In the genomic region with DNA sequence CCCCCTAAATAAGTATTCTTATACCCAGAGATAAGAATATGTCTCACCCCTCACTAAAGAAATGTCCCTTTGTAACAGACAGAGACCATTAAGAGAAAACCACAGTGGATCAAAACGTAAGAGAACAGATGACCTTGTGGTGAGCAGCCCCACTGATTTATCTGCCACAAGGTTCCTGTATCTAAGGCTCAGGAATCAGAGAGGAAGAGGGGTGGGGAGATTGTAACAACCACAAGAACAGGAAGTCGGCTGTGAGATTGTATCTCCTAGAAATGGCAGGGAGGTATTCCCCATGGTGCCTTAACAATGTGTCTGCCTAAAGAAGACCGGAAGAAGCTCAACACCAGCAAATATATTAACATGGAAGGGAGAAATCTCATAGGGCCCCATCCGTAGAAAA, we compare ENCODE assay signal across 16 mouse cellular contexts. TPM values are rescaled to one million over a fixed set of nuclear protein-coding genes. Genes with fewer than 3 reads are reported as not detected.
DNase-seq lines count a peak whose midpoint lies in the region; ATAC-seq lines count a peak whose summit lies in the region.
"Had no signal": no experiment of that assay in that cellular context is flagged by ENCODE, and none has a peak within 500 bp of the region (broad histone marks: within the 10 kb centered on the region; RNA-seq: fewer than 3 reads in every experiment).

No protein-coding gene starts in this region.

- peak; percentile 66 for ATAC-seq in monocyte, adult 5-6 weeks (replicated peaks; ENCODE audit: insufficient number of reproducible peaks, low FRiP score, low TSS enrichment, poor library complexity, severe bottlenecking)
- ATAC-seq: forebrain, embryonic 16.5 days had no signal

- peak; percentile 60 for DNase-seq in heart, adult 11 months
- no peak for DNase-seq in heart, adult 18-20 months
- DNase-seq in CD4-positive helper T cell, adult 2 months (ENCODE audit: low read depth, low spot score): peak; percentile 75
- DNase-seq in c-Kit-positive CD71-negative TER-119-negative erythroid progenitor cells, embryonic 14.5 days (ENCODE audit: low read depth): peak; percentile 16
- DNase-seq in cerebellum, postnatal 4 days (ENCODE audit: low spot score in 2 of 2): no peak
- no peak for DNase-seq in frontal cortex, postnatal 10 days (ENCODE audit: low spot score in 2 of 2)
- no peak for DNase-seq in kidney, postnatal 25 days
- DNase-seq: adrenal gland, adult 8-10 months; cerebellum, adult 11 months; cerebellum, postnatal 36 days; gastrocnemius, adult 2 months; lung, embryonic 14.5 days; right cerebral cortex, postnatal 4 days had no signal

RNA-seq across cellular contexts. Expression of a gene that starts 26.0 kb away (rescaled TPM):
- total RNA-seq in heart, adult 18-20 months (2021): not detected
- not detected in 3 replicates for total RNA-seq in monocyte, adult 5-6 weeks (2017)
- total RNA-seq: adrenal gland, adult 8-10 months; liver, adult 2 months had no signal

Comparison
In these comparisons a context has a peak if more than half of its experiments do, and no peak if none do; other contexts are left out.
1. DNase-seq: peak in heart, adult 11 months (single experiment), CD4-positive helper T cell, adult 2 months (single experiment) and c-Kit-positive CD71-negative TER-119-negative erythroid progenitor cells, embryonic 14.5 days (single experiment); none in heart, adult 18-20 months (0 of 2), cerebellum, postnatal 4 days (0 of 2), frontal cortex, postnatal 10 days (0 of 2) and kidney, postnatal 25 days (0 of 2).